Mouse (Mus musculus) thymus, postnatal 36 days (tissue): ENCODE measurements around the gene Aif1.

Experiments
- DNase-seq, 2 experiments: peaks; one replicate each; pipeline ENCODE4 v3.0.0; 2022; ENCODE audit warnings: mixed read lengths in 2 of 2

Gene Aif1

GRCm38 (mm10) chr17:35194844-35195630 is 19.2 kb upstream of the Aif1 start:
- peak; percentile 54 to 58 for DNase-seq

GRCm38 (mm10) chr17:35193881-35194843 is 18.3 kb upstream of the Aif1 start, which contains the start of gene Ltb:
Gene Ltb, plus strand, starts transcription at chr17:35194439.
- peak; percentile 89 to 95 for DNase-seq

GRCm38 (mm10) chr17:35192924-35193323 is 17.1 kb upstream of the Aif1 start:
- DNase-seq, result no peak

GRCm38 (mm10) chr17:35191723-35192122 is 15.9 kb upstream of the Aif1 start:
- DNase-seq, result no peak

GRCm38 (mm10) chr17:35190096-35190495 is 14.2 kb upstream of the Aif1 start:
- DNase-seq, result peak; percentile 58 to 60

- no peak for DNase-seq
These were observed 13.3 kb upstream of the Aif1 start for GRCm38 (mm10) chr17:35189186-35189585.

GRCm38 (mm10) chr17:35187959-35188610 is 12.2 kb upstream of the Aif1 start, which contains the start of gene Lst1:
Gene Lst1, minus strand, starts transcription at chr17:35188439.
- no peak for DNase-seq

GRCm38 (mm10) chr17:35187345-35187744 is 11.5 kb upstream of the Aif1 start:
- no peak for DNase-seq

- DNase-seq, result peak; percentile 75 to 81
These were observed 10.8 kb upstream of the Aif1 start for GRCm38 (mm10) chr17:35186681-35187080.

GRCm38 (mm10) chr17:35185639-35186611 is 10.1 kb upstream of the Aif1 start:
- DNase-seq, result peak; percentile 90

- no peak for DNase-seq
These were observed 4.2 kb upstream of the Aif1 start for GRCm38 (mm10) chr17:35180093-35180492.

GRCm38 (mm10) chr17:35178528-35178927 is 2.7 kb upstream of the Aif1 start:
- peak; percentile 82 to 84 for DNase-seq

GRCm38 (mm10) chr17:35175382-35175781 is 486 bp downstream of the Aif1 start:
- no peak for DNase-seq

- no peak for DNase-seq
These were observed 1.5 kb downstream of the Aif1 start for GRCm38 (mm10) chr17:35174201-35174977.

- DNase-seq, result peak; percentile 37 to 38
These were observed 2.5 kb downstream of the Aif1 start for GRCm38 (mm10) chr17:35173329-35173728.

- DNase-seq, result peak; percentile 32 to 37
These were observed 3.2 kb downstream of the Aif1 start for GRCm38 (mm10) chr17:35172445-35173234.

- peak in 1 of 2 experiments; percentile 28 for DNase-seq
These were observed 7.2 kb downstream of the Aif1 start for GRCm38 (mm10) chr17:35168541-35169207.

- no peak for DNase-seq
These were observed 8.1 kb downstream of the Aif1 start for GRCm38 (mm10) chr17:35167794-35168193.

- peak; percentile 63 to 64 for DNase-seq
These were observed 9.4 kb downstream of the Aif1 start for GRCm38 (mm10) chr17:35166352-35167035.
